Mouse (Mus musculus) liver, postnatal 0 days (tissue): ENCODE data around the gene Tas2r110.

Source experiments
- CTCF ChIP-seq: sonication (generic); IDR thresholded peaks from 2 replicates; pipeline ENCODE4 v1.5.1; 2016; ENCODE audit warnings: antibody characterized with exemption, low read depth
- EP300 ChIP-seq: IDR thresholded peaks from 2 replicates; pipeline ENCODE4 v1.6.1; 2016; ENCODE audit warnings: antibody characterized with exemption, low read depth, mild to moderate bottlenecking

DNA sequence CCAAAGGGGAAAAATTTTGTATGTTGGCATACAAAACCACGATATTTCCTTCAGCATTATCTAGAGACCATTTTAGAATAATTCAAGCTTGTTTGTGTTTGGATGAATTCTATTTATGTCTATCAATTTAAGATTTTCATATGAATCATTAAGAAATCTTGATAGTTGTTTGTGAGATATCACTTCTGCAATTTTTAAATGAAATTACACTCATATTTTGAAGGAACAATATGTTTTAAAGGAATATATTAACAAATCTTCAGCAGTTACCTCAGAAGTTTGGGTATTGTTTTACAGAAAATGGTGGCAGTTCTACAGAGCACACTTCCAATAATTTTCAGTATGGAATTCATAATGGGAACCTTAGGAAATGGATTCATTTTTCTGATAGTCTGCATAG, 24.9 kb downstream of the Tas2r110 start, which contains the start of gene Tas2r113:
- TF ChIP-seq CTCF = no peak
- no peak for TF ChIP-seq EP300
